ENCODE assay signal across 16 mouse cellular contexts in genomic region chr2:115432476-115432875, GRCm38 (mm10).
DNase-seq lines count a peak whose midpoint lies in the region; ATAC-seq lines count a peak whose summit lies in the region.
"Had no signal": no experiment of that assay in that cellular context is flagged by ENCODE, and none has a peak within 500 bp of the region (broad histone marks: within the 10 kb centered on the region; RNA-seq: fewer than 3 reads in every experiment).

No protein-coding gene starts in this region.

- WGBS in hindbrain, embryonic 11.5 days, result 72% methylated on average over 2 of the region's 2 CpGs
- whole genome bisulfite sequencing in midbrain, embryonic 16.5 days, result 53% methylated on average over 2 of the region's 2 CpGs

- H3K27me3 ChIP-seq in hindbrain, embryonic 11.5 days (ENCODE audit: control insufficient read depth, insufficient read depth, low read length), result no peaks in the 10 kb centered on the region
- no peaks in the 10 kb centered on the region for H3K27me3 ChIP-seq in midbrain, embryonic 16.5 days (ENCODE audit: control insufficient read depth, insufficient read depth, low read depth, low read length)
- H3K27me3 ChIP-seq: heart, embryonic 15.5 days had no signal

- peak; percentile 95 for ATAC-seq in frontal cortex, adult (ENCODE audit: low TSS enrichment)
- no peak for ATAC-seq in hindbrain, embryonic 11.5 days (ENCODE audit: low FRiP score)
- no peak for ATAC-seq in midbrain, embryonic 16.5 days

- DNase-seq in frontal cortex, postnatal 25 days (ENCODE audit: low spot score in 2 of 2), result no peak
- peak; percentile 3 for DNase-seq in layer of hippocampus, adult 9-10 months (ENCODE audit: low spot score)
- no peak for DNase-seq in layer of hippocampus, postnatal 10 days (ENCODE audit: low spot score in 2 of 2)
- peak; percentile 42 for DNase-seq in testis, postnatal 10 days (ENCODE audit: low spot score)
- no peak for DNase-seq in testis, postnatal 14 days (ENCODE audit: low spot score)
- no peak for DNase-seq in hindbrain, embryonic 11.5 days (ENCODE audit: low spot score)
- DNase-seq: cerebellum, adult 18-20 months; gastrocnemius, postnatal 36 days; thymus, postnatal 36 days had no signal

- H3K27ac ChIP-seq in hindbrain, embryonic 11.5 days (ENCODE audit: low read depth, low read length), result no peak overlapping the region
- no peak overlapping the region for H3K27ac ChIP-seq in midbrain, embryonic 16.5 days (ENCODE audit: low read length)
- H3K27ac ChIP-seq: forebrain, embryonic 10.5 days; heart, embryonic 15.5 days; hindbrain, embryonic 14.5 days; left cerebral cortex, adult 2 months; liver, embryonic 14.5 days had no signal

- no peaks in the 10 kb centered on the region for H3K9me3 ChIP-seq in hindbrain, embryonic 11.5 days (ENCODE audit: control insufficient read depth, low read length)
- H3K9me3 ChIP-seq in midbrain, embryonic 16.5 days (replicated peaks; ENCODE audit: control insufficient read depth, low read length, poor library complexity, severe bottlenecking), result no peaks in the 10 kb centered on the region
- H3K9me3 ChIP-seq: forebrain, embryonic 10.5 days; heart, embryonic 15.5 days had no signal

- H3K4me2 ChIP-seq in hindbrain, embryonic 11.5 days (replicated peaks; ENCODE audit: low read depth, low read length), result no peak overlapping the region
- H3K4me2 ChIP-seq in midbrain, embryonic 16.5 days (ENCODE audit: low read length), result no peak overlapping the region
- H3K4me2 ChIP-seq: heart, embryonic 15.5 days; hindbrain, embryonic 14.5 days had no signal

- H3K4me3 ChIP-seq in hindbrain, embryonic 11.5 days (ENCODE audit: low read depth, low read length), result no peak overlapping the region
- no peak overlapping the region for H3K4me3 ChIP-seq in midbrain, embryonic 16.5 days (ENCODE audit: low read depth, low read length)
- H3K4me3 ChIP-seq: forebrain, embryonic 10.5 days; heart, embryonic 15.5 days; left cerebral cortex, adult 2 months had no signal

- no peak overlapping the region for H3K9ac ChIP-seq in hindbrain, embryonic 11.5 days (ENCODE audit: low read depth, low read length)
- no peak overlapping the region for H3K9ac ChIP-seq in midbrain, embryonic 16.5 days (ENCODE audit: low read depth, low read length)
- H3K9ac ChIP-seq: heart, embryonic 15.5 days; hindbrain, embryonic 14.5 days; liver, embryonic 14.5 days had no signal

- no peaks in the 10 kb centered on the region for H3K4me1 ChIP-seq in hindbrain, embryonic 11.5 days (replicated peaks; ENCODE audit: control insufficient read depth, insufficient read depth, low read length)
- no peaks in the 10 kb centered on the region for H3K4me1 ChIP-seq in midbrain, embryonic 16.5 days (ENCODE audit: control insufficient read depth, insufficient read depth, low read length)
- H3K4me1 ChIP-seq: forebrain, embryonic 10.5 days had no signal

- H3K36me3 ChIP-seq in hindbrain, embryonic 11.5 days (ENCODE audit: control insufficient read depth, insufficient read depth, low read length), result no peaks in the 10 kb centered on the region
- no peaks in the 10 kb centered on the region for H3K36me3 ChIP-seq in midbrain, embryonic 16.5 days (ENCODE audit: control insufficient read depth, insufficient read depth, low read length)
- H3K36me3 ChIP-seq: forebrain, embryonic 10.5 days; heart, embryonic 15.5 days had no signal

Comparison
In these comparisons a context has a peak if more than half of its experiments do, and no peak if none do; other contexts are left out.
1. DNase-seq: peak in layer of hippocampus, adult 9-10 months (single experiment) and testis, postnatal 10 days (single experiment); none in frontal cortex, postnatal 25 days (0 of 2), layer of hippocampus, postnatal 10 days (0 of 2), testis, postnatal 14 days (single experiment) and hindbrain, embryonic 11.5 days (single experiment).